Mouse (Mus musculus) embryonic fibroblast, embryonic 13.5 days (primary cell): ENCODE measurements around the gene Gm21969.

ENCODE experiments used
- CTCF ChIP-seq: IDR thresholded peaks from 2 replicates; pipeline ENCODE4 v1.5.1; 2011; ENCODE audit warnings: mild to moderate bottlenecking, control low read depth, low read length, moderate library complexity, borderline replicate concordance; ENCODE audit not compliant: insufficient read depth
- POLR2A ChIP-seq: IDR thresholded peaks from 2 replicates; pipeline ENCODE4 v1.6.1; 2011; ENCODE audit warnings: low read depth, mild to moderate bottlenecking, control low read depth, low read length, moderate library complexity

GRCm38 (mm10) chr4:139582346-139582745 is 20.6 kb upstream of the Gm21969 start:
- TF ChIP-seq CTCF = no peak
- TF ChIP-seq POLR2A = no peak
